Mouse (Mus musculus) limb, embryonic 14.5 days (tissue): ENCODE measurements at regions not wholly inside any gene's neighbourhood (a gene's known extent, or its start where the extent isn't known, plus 50 kb on each side); places are given as distances from the start of the nearest gene placed in this dataset.

Source experiments
- ATAC-seq: fragments of 200-750 bp; cut with Nextera tagmentation; 2 replicates; pipeline ENCODE4 v1.8.0; 2017; ENCODE audit warnings: low read depth, moderate number of reproducible peaks, moderate TSS enrichment; ENCODE audit not compliant: low FRiP score
- DNase-seq: peaks from one replicate; pipeline ENCODE4 v3.0.0-alpha.2; 2015; ENCODE audit warnings: low spot score
- H3K27ac ChIP-seq: fragments of 300-500 bp; sonication (generic); replicated peaks from 2 replicates; pipeline ENCODE4 v1.5.1; 2014; ENCODE audit warnings: low read depth, mild to moderate bottlenecking, low read length, moderate library complexity, mixed read lengths
- H3K27me3 ChIP-seq: fragments of 300-500 bp; sonication (generic); 2 replicates; pipeline ENCODE4 v1.6.1; 2014; ENCODE audit warnings: low read length, mixed read lengths; ENCODE audit not compliant: control insufficient read depth, insufficient read depth
- H3K36me3 ChIP-seq: fragments of 300-500 bp; sonication (generic); 2 replicates; pipeline ENCODE4 v1.6.1; 2014; ENCODE audit warnings: mild to moderate bottlenecking, low read length, moderate library complexity, mixed read lengths; ENCODE audit not compliant: control insufficient read depth, insufficient read depth
- H3K4me1 ChIP-seq: fragments of 300-500 bp; sonication (generic); 2 replicates; pipeline ENCODE4 v1.6.1; 2014; ENCODE audit warnings: antibody characterized with exemption, low read length, mixed read lengths; ENCODE audit not compliant: control insufficient read depth, insufficient read depth
- H3K4me2 ChIP-seq: fragments of 300-500 bp; sonication (generic); replicated peaks from 2 replicates; pipeline ENCODE4 v1.6.1; 2014; ENCODE audit warnings: low read depth, mild to moderate bottlenecking, low read length, moderate library complexity; ENCODE audit not compliant: severe bottlenecking
- H3K4me3 ChIP-seq: fragments of 300-500 bp; sonication (generic); replicated peaks from 2 replicates; pipeline ENCODE4 v1.5.1; 2014; ENCODE audit warnings: low read length
- H3K9ac ChIP-seq: fragments of 300-500 bp; sonication (generic); 2 replicates; pipeline ENCODE4 v1.6.1; 2014; ENCODE audit warnings: mild to moderate bottlenecking, low read depth, low read length, moderate library complexity; ENCODE audit not compliant: severe bottlenecking
- H3K9me3 ChIP-seq: fragments of 300-500 bp; sonication (generic); 2 replicates; pipeline ENCODE4 v1.6.1; 2016; ENCODE audit warnings: low read length; ENCODE audit not compliant: control insufficient read depth
- POLR2A ChIP-seq: fragments of 200-500 bp; IDR thresholded peaks from 2 replicates; pipeline ENCODE4 v1.8.0; 2012; ENCODE audit warnings: inconsistent platforms, mild to moderate bottlenecking, moderate library complexity, borderline replicate concordance; ENCODE audit not compliant: insufficient read depth, insufficient read length; ENCODE audit errors: extremely low read depth
- WGBS: fragments of 180-500 bp; shearing (Covaris S2); extraction: QIAGEN DNeasy Blood & Tissue Kit; methylation state at CpG from one replicate; pipeline ENCODE4 v1.1.7; 2014; 5-methylcytosine and 5-hydroxymethylcytosine counted together

DNA sequence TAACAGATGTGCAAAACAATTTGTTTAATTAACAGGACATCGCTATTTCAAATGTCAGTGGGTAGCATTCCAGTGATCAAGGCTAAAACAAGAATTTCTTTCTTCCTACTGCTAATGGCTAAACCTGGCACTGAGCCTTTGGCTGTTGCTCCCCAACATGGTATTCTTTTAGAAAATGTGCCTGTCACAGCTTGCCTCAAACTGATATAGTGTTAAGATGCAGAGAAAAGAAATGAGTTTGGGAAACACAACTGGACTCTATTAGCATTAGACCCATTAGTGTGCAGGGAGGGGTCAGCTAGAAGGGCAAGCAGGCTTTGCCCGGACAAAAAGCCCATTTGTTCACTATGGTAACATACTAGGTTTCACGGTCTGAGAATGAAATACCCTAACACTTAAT is 297.8 kb downstream of the Nova1 start:
- ATAC-seq (no peak), DNase-seq (no peak)
- Histone ChIP-seq H3K4me1 (no peaks in the 10 kb centered on the region), H3K9ac (no peak overlapping the region), H3K4me3 (no peak overlapping the region), H3K27ac (no peak overlapping the region), H3K4me2 (no peak overlapping the region), H3K36me3 (no peaks in the 10 kb centered on the region), H3K27me3 (no peaks in the 10 kb centered on the region), H3K9me3 (no peaks in the 10 kb centered on the region)
- no peak for TF ChIP-seq POLR2A
- 49% methylated on average over 3 of the region's 3 CpGs for WGBS

DNA sequence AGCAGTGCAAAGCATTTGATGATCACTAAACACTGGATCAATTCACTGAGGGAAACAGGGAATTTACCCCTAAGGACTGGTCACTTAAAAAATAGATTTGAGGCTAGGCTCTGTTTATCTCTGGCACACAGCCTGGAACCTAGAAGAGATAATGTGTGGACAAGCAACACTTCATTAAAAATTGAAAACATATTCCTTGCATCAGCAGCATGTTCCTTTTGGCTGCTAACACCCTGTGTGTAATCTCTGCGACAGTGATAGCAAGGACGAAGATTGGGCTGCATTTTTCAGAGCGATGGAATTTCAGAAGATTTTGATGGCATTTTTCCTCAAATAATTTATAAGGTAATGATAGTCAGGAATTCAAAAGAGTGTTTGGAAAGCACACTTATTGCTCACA is 310.9 kb downstream of the Nova1 start:
- 91% methylated on average over 3 of the region's 3 CpGs for WGBS
- H3K4me3 ChIP-seq: no peak overlapping the region
- H3K4me2 ChIP-seq: no peak overlapping the region
- ATAC-seq (no peak), DNase-seq (no peak)
- no peak overlapping the region for H3K9ac ChIP-seq
- H3K9me3 ChIP-seq: no peaks in the 10 kb centered on the region
- no peak for TF ChIP-seq POLR2A
- H3K27me3 ChIP-seq: no peaks in the 10 kb centered on the region
- no peak overlapping the region for H3K27ac ChIP-seq
- no peaks in the 10 kb centered on the region for H3K4me1 ChIP-seq
- no peaks in the 10 kb centered on the region for H3K36me3 ChIP-seq

DNA sequence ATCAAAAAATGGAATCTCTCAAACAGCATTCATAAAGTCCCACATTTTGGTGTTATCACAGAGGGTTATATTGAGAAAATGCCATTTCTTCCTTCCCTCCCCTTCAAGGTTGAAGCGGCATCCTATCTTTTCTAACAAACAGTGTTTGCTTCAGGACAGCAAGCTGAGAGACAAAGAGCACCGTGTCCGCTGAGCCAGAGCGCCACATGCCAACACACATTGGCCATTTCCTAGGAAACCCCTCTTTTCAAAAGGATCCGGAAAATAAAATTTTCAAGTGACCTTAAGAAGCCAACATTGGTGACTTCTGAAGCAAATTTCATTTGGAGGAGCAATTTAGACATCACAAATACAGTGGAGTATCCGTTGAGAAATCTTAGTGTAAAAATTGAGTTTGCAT is 326.3 kb downstream of the Nova1 start:
- Histone ChIP-seq H3K4me2 (no peak overlapping the region), H3K4me1 (no peaks in the 10 kb centered on the region), H3K4me3 (no peak overlapping the region), H3K36me3 (no peaks in the 10 kb centered on the region), H3K27ac (no peak overlapping the region), H3K27me3 (no peaks in the 10 kb centered on the region), H3K9me3 (no peaks in the 10 kb centered on the region), H3K9ac (no peak overlapping the region)
- 95% methylated on average over 6 of the region's 6 CpGs for WGBS
- DNase-seq: no peak
- no peak for TF ChIP-seq POLR2A
- ATAC-seq: no peak

DNA sequence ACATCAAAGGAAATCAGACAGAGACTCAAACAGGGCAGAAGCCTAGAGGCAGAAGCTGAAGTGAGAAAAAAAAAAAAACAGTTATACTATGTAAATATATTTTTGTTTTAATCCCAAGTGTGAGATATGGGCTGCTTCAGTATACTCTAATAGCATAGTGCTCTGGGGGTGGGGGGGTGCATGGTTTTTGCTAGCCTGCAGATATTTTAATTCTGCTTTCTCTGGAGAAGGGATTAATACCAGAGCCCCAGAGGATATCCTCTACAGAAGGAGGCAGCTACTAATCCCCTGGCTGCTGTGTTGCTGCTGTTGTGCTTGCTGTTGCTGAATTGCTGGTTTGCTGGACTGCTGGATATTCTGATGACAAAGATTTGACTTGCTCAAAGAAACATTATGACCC is 367.8 kb downstream of the Nova1 start:
- Histone ChIP-seq H3K36me3 (no peaks in the 10 kb centered on the region), H3K4me3 (no peak overlapping the region), H3K4me1 (no peaks in the 10 kb centered on the region), H3K4me2 (no peak overlapping the region), H3K27ac (no peak overlapping the region), H3K9me3 (no peaks in the 10 kb centered on the region), H3K27me3 (no peaks in the 10 kb centered on the region), H3K9ac (no peak overlapping the region)
- TF ChIP-seq POLR2A: no peak
- DNase-seq (no peak), ATAC-seq (no peak)

DNA sequence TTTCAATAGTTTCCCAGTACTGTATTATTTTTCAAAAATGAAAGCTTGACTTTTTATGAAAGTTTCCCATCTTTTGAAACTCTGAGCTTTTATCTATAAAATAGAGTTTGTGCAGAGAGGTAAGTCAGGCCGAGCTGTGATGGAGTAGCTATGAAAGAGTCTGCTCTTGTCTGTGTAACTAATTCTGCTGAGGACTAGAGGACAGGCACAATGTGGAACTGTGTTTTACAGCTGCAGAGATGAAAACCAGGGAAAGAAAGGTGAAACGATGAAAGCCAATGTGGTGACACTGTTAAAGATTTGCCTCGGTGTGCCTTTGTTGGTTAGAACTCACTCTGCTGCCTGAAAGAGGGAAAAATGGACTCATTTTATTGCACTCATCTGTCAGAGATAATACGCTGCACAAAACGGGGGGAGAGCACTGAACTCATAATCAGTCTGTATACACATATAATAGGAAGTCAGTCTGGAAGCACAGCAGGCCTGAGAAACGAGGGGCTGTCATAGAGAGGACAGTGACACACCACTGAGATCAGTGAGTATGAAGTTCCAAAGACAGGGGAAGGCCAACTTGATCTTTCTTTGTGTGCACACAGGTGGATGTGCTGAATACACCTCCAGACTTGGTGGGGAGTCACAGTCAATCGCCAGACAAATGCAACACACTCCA is 373.9 kb downstream of the Nova1 start:
- Histone ChIP-seq H3K9me3 (no peaks in the 10 kb centered on the region), H3K27ac (no peak overlapping the region), H3K4me3 (no peak overlapping the region), H3K4me2 (no peak overlapping the region), H3K9ac (no peak overlapping the region), H3K36me3 (no peaks in the 10 kb centered on the region), H3K27me3 (no peaks in the 10 kb centered on the region), H3K4me1 (no peaks in the 10 kb centered on the region)
- no peak for TF ChIP-seq POLR2A
- 71% methylated on average over 7 of the region's 7 CpGs for WGBS
- DNase-seq (no peak), ATAC-seq (no peak)

DNA sequence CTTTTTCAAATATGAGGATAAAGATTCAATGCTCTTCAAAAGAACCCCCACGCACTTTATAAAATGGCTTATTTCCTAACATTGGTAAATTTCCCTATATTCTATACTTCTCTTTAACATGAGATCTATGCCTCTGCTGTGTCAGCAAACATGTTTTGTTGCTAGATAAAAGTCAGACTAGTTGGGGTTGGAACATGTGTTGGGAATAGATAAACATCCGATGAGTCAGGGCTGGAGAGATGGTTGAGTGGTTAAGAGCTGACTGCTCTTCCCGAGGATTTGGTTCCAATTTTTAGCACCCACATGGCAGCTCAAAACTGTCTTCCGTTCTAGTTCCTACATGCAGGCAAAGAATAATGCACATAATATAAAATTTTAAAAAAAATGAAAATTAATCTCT is 399.1 kb downstream of the Nova1 start:
- no peak overlapping the region for H3K27ac ChIP-seq
- 88% methylated on average over 4 of the region's 4 CpGs for WGBS
- H3K4me3 ChIP-seq: no peak overlapping the region
- H3K4me2 ChIP-seq: no peak overlapping the region
- H3K27me3 ChIP-seq: no peaks in the 10 kb centered on the region
- no peak overlapping the region for H3K9ac ChIP-seq
- H3K4me1 ChIP-seq: no peaks in the 10 kb centered on the region
- no peak for TF ChIP-seq POLR2A
- ATAC-seq: no peak
- no peaks in the 10 kb centered on the region for H3K36me3 ChIP-seq
- no peak for DNase-seq
- no peaks in the 10 kb centered on the region for H3K9me3 ChIP-seq
